Mouse (Mus musculus): ENCODE results near the gene Sart1.

GRCm38 (mm10) chr19:5335441-5335840 lies 53.1 kb downstream of the Sart1 start, which contains the start of gene Catsper1:
- TF ChIP-seq CTCF (IDR thresholded peaks at IDR 0.05; ENCODE audit: extremely low read depth, insufficient read length, insufficient replicate concordance, low read depth, low read length) (no peak), POLR2A (IDR thresholded peaks at IDR 0.05; ENCODE audit: low read depth, low read length) (no peak)

Data from small intestine, adult 2 months (tissue).